Mouse (Mus musculus): ENCODE measurements at regions not wholly inside any gene's neighbourhood (a gene's known extent, or its start where the extent isn't known, plus 50 kb on each side); places are given as distances from the start of the nearest gene placed in this dataset.
A peak's percentile ranks its signal among the peaks of the same experiment; 100 is the strongest.

DNA sequence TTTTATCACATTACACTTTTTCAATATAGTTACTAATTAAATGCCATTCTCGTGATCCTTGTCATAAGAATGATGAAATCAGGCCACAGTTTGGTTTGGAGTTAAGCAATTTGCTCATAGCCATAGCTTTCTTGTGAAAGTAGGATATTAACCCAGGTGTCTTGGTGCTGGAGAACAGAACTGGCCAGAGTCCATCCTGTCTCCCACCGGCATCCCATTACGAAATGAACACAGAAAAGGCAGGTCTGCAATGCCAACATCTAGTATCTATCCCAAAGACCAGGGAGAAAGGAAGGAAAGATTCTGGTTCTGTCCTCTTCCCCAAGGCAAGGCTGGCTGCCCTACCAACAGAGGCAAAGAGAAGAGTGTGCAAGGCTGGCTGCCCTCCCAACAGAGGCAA, 61.6 kb upstream of the Avpr1a start:
- no peak for DNase-seq (ENCODE audit: low spot score in 2 of 2)

DNA sequence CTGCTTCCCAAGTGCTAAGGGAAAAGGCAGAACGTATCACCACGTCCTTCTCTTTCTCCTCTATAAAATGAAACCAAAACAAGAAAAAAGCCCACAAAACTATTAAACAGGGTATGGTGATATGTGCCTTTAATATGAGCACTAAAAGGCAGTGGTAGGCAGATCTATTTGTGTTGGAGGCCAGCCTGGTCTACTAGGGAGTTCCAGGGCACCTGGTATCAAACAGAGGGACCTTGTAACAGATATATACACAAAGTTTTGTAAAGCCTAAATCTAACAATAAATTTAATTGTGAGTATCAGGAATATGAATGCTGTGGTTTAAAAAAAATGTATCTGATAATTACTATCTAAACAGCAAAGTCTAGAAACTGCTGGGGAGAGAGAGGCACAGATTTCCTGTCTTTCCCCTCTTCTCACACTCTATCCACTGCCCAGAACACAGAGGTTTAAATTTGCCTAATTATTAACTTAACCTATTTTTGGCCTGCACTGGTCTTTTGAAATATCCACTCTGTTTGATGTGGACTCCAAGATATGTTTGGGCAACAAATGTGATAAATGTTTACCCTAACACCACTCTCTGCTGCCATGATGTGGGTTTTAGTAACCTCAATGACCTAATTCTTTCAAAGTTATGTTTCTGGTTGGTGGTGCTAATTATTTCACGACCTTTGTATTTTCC, 68.5 kb upstream of the Avpr1a start:
- no peak for DNase-seq (ENCODE audit: low spot score in 2 of 2)

DNA sequence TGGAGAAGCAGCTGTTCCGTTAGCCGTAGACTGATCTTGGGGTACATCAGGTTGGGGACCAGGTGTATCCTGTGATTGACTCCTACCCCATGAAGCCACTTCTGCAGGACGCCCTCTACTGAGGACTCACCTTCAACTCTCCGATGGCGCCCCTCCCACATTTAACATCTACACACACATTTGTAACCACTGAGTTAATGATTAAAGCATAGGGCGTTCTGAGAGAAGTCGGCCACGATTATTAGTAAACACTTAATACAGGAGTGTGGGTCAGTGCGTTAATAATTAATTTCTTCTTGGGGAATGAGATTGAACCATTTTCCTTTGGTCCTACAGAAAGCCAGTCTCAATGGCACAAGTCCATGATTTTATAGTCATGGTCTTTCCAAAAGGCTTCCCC, 105.0 kb upstream of the Avpr1a start:
- no peak for DNase-seq (ENCODE audit: low spot score in 2 of 2)

DNA sequence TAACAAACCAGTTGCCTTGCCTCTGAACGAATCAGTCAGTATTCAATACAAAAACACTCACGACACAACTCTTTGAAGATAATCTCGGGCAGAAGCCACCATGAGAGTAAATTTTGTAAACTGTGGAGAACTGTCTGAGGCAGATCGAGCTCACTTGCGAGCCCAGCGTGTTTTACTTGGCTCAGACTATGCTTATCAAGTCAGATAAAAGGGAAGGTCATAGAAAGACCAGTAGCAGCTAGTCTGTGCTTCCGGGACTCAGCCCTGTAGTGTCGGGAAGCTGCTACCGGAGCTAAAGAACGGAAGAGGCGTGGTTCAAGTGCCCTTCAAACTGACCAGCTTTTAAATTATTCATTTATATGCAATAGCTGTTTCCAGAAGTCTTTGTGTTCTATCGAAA, 105.9 kb upstream of the Avpr1a start:
- DNase-seq (ENCODE audit: low spot score in 2 of 2), result no peak

DNA sequence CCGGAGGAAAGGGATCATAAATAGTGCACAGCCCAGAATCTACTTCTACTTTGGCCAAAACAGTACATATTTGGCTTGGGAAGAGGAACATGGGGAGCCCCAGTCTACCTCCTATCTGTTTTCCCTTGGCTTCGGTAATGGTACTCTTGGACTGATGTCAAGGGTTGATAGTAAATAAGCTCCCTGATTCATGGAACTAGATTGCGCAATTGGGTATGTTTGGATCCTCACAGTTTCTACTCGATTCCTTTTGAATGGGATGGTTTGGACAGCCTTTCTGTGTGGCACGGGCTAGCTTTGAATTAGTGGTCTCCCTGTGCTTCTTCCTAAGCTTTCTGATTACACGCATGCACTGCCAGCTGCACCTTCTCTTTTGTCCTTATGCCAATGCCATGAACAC, 121.4 kb upstream of the Avpr1a start:
- peak; percentile 29 to 46 for DNase-seq (ENCODE audit: low spot score in 2 of 2)

DNA sequence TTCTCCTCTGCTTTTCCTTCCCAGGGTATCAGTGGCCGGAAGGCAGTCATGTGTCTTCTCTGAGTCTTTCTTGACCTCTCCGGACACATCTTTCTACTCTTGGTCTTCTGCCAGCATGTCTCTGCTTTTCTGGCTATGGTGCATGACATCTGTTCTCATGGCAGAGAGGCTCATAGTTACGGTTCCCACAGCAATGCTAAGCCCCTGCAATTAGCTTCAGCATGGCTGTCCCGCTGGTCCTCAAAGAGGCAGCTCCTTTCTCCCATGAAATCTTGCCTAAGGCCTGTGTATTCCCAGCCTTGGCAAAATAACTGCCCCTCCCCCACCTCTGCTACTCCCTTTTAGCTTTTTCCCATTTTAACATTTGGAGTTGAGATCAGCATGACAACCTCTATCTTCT, 129.4 kb upstream of the Avpr1a start:
- peak; percentile 59 to 60 for DNase-seq (ENCODE audit: low spot score in 2 of 2)

DNA sequence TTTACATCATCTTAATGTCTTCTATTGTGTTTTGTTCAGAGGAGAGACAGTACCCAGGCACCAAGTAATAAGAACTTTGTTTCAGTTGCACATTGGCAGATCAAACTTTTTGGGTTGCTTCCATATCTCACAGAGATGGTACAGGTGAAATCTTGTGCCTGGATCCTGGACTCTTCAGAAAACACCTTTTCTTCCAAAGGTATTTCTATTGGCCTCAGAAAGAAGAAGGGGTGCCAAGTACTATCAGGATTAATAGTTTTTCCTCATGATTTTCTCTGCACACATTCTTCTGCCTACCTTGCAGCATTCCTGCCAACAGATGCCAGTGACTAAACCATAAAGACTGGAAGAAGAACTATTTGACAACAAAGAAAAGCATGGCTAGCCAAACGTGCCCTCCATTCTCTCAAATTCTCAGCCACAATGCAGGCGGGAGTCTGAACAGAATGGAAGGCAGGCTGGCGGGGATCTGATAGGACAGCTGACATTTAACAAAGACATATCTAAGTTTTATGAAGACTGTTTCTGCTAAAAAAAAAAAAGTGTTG, 137.6 kb upstream of the Avpr1a start:
- DNase-seq (ENCODE audit: low spot score in 2 of 2), result no peak

DNA sequence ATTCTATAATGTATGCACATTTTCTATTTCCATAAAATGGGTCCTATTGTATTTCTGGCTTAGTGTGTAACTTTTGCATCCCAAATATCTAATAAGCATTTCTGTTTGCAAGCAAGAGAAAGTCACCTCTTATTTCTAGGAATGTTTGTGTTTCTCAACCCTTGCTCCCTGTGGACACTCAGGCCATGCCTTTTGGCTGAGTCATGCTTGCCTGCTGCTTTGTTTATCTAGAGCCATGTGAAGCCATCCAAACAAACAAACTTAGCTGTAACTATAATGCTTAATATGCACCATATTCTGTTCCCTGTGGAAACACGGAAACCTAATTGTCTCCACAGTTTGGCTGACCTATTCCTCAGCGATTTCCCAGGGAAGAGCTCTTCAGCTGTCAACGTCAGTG, 139.6 kb upstream of the Avpr1a start:
- peak; percentile 16 to 37 for DNase-seq (ENCODE audit: low spot score in 2 of 2)

DNA sequence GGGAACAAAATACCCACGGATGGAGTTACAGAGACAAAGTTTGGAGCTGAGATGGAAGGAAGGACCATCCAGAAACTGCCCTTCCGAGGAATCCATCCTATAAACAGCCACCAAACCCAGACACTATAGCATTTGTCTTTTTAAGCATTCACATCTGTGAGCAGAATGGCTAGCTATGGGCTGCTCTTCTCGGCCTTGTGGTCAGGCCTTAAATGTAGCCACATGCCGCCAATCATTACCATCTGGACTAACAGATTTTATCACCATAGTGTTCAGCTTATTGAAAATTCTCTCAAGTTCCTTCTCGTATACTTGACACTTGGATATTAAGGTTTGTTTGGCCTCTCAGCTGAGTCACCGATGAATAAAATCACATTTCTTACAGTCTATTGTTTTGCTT, 146.0 kb upstream of the Avpr1a start:
- DNase-seq (ENCODE audit: low spot score in 2 of 2), result no peak

DNA sequence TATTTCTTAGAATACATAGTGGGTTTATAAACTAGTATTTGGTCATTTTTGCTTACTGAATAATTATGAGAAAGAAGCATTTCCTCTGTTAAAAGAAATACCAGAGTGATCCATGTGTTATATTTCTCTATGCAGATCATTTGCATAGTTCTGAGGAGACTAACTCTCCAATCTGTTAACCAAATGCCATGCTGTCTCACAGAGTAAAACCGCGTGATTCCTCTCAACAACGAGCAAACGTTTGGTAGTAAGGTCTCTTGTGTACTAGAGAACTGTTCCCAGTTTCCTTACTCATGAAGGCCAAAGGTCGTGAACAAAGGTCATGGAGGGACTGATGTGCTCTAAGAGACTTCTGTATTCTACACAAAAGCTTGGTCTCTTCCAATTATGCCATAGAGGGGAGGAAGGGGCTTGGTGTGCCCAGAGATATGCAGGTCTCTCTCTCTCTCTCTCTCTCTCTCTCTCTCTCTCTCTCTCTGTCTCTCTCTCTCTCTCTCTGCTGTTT, 152.3 kb upstream of the Avpr1a start:
- DNase-seq (ENCODE audit: low spot score in 2 of 2), result no peak

DNA sequence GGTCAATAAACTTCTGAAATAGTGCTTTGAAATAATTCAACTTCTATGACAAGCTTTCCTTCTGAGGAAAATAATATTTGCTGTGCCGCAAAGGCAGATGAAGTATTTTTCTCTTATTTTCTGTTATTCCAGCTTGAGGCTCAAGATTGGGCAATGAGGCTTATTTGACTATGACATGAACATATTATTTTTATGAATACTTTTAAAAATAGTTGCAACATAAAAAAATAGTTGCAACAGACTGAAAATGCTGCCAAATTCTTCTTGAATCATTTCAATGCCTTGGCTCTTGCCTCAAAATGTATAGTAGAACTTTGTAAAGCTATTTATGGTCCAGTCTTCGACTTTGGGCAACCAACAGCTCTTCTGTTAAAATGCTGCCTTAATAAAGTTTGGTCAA, 156.7 kb upstream of the Avpr1a start:
- DNase-seq (ENCODE audit: low spot score in 2 of 2), result no peak

DNA sequence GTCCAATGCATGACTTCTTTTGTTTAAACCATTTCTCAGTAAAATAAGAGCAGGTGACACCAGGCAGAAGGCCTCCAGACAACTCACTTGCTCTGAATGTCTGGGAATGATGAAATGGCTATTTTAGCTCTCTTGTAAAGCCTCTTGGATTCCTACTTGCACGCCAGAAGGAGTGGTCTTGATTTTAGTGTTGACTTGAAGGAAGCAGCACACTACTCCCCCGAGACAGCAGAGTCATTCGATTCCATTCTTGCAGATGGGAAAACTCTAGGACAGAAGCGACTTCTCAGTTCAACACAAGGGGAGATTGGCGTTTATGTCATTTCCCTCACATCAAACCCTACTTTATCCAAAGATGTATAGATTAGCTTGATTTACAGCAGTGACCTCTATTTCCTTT, 157.2 kb upstream of the Avpr1a start:
- peak; percentile 46 to 50 for DNase-seq (ENCODE audit: low spot score in 2 of 2)

DNA sequence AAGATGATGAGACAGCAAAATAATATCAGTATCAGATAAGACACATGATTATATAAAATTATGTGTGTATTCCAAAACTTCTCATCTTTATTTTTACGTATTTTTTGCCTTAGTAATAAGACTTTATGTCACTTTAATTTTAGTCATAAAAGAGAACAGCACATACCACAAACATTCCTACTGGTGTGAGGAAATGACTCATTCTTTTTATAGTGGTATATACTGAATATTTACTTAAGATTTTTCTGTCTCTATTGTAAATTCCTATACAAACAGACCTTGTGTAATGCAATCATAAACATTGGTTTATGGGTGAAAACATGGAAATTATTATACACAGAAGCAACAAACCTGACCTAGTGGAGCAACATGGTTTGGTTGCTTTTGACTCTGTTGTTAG, 173.4 kb upstream of the Avpr1a start:
- no peak for DNase-seq (ENCODE audit: low spot score in 2 of 2)

DNA sequence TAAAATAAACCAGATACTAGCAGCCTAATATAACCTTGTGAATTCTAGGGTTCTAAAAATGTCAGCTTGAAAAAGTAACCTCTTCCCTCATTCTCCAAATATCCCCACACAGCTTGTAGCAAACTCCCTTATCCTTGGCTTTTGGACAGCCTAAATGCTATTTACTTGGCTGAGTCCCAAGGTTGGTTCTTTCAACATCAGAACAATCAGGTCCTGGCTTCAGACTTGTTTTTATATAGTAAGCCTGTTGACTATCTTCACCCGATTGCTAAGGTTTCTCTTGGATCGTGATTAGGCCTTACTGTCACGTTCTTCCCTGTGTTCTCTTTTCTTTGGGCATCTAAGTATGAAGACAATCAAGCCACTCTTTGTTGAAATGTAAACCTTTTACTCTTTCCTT, 174.1 kb upstream of the Avpr1a start:
- DNase-seq (ENCODE audit: low spot score in 2 of 2), result no peak

DNA sequence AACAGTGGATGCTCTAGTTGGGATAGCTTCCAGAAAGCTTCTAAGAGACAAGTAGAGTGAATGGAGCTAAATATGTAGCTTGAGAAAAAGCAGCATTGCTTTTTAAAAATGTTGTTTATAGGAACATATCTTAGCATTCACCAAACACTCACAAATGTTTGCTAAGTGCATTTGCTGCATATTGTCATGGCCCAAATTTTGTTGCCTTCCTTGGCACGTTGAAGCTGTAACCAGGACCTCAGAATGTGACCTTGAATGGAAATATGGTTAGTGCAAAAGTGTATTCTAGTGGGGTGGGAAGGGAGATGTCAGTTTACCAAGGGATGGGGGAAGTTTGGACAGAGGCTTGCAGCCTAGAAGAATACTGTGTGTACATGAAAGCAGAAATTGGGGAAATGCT, 166.9 kb upstream of the Rxylt1 start:
- no peak for DNase-seq (ENCODE audit: low spot score in 2 of 2)

DNA sequence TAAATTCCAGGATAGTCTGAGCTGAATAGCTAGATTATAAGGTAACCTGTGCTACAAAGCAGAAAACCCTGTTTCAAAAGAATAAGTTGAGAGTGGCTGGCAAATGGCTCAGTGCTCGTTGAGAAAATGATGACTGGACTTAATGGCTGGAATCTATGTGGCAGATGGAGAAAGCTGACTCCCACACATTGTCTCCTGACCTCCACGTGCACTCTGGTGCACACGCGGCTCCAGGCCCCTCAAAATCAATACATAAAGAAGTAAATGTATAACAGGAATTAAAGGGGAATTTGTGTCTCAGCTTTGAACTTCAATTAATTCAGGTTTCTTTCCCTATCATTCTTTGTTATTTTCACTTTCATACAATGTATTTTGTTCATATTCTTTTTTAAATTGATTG, 162.2 kb upstream of the Rxylt1 start:
- DNase-seq (ENCODE audit: low spot score in 2 of 2), result no peak

DNA sequence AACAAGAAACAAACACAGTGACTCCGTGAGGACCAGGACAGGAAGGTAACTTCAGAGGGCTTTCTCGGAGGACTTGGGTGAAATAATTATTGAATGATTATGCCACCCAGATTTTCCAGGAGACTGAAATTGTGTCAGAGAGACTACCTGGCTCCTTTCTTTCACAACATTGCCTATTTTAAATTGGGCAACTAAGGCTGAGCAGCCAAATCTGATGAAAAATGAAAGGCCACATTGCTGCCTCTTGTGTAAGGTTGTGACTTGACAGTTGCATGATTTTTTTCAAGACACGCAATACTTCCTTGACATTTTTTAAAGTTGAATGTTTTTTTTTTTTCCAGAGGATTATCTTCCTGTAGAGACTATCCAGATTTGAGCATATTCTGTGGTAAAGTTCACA, 161.5 kb upstream of the Rxylt1 start:
- no peak for DNase-seq (ENCODE audit: low spot score in 2 of 2)

DNA sequence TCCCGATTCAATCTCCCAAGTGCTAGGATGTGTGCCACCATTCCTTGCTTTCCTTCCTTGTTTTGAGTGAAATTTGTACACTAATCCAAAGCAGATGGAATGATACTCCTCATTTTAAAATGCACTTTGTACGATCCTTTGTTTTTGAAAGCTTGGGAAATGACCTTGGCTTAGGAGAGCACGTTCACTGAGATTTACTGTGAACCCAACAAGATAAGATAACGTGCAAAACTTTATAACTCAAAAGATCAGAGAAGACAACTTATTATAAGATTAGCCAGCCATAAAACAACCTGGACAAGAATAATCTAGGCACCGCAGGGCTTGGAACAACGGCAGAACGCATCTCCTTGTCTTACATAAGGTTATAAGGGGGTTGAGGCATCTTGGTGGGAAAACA, 134.6 kb upstream of the Rxylt1 start:
- no peak for DNase-seq (ENCODE audit: low spot score in 2 of 2)

DNA sequence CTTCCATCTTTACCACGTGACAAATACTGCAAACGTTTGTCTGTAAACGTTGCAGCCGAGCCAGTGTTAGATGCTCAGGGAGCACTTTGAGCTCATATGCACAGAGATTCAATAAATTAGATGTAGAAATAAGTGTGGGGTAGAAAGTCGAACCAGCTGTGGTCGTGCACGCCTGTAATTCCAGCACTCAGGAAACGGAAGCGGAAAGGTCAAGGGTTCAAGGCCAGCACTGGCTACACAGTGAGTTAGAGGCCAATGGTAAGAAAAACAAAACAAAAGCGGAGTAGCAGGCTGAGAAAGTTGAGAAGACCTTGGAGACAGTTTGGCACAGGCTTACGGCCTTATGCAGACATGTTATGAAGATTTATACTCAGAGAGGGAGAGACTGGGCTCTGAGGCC, 133.6 kb upstream of the Rxylt1 start:
- DNase-seq (ENCODE audit: low spot score in 2 of 2), result peak in 1 of 2 experiments; percentile 2

DNA sequence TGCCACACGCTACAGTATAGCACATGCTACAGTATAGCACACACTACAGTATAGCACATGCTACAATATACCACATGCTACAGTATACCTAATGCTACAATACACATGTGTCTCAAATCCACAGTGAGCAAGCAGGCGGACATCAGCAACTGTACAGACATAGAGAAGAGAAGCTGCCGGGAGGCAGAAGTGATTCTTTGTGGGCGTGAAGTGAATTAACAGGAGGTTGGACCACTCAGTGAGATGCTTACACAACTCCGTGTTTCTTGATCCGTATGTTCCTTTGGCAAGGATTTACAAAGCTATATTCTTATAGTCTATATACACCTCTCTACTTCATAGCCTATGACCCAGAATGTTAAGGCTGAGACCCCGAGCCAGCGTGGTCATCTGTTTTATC, 128.5 kb upstream of the Rxylt1 start:
- no peak for DNase-seq (ENCODE audit: low spot score in 2 of 2)

DNA sequence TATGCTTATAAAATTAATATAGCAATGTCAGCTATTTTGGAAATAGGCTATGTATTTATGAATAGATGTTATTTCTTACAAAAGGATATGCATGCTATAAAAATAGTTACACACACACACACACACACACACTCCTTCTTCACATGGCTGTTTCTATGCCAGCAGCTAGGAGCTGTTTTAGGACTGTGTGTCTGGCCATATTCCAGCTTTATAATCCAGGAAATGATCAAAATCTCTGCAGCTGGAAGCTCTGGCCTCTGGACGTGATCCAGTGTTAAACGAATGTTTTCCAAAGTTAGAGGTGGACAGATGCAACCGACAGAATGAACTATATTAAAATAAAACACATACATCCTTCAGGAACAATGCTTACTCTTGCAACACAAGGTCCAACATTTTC, 125.9 kb upstream of the Rxylt1 start:
- DNase-seq (ENCODE audit: low spot score in 2 of 2), result no peak

DNA sequence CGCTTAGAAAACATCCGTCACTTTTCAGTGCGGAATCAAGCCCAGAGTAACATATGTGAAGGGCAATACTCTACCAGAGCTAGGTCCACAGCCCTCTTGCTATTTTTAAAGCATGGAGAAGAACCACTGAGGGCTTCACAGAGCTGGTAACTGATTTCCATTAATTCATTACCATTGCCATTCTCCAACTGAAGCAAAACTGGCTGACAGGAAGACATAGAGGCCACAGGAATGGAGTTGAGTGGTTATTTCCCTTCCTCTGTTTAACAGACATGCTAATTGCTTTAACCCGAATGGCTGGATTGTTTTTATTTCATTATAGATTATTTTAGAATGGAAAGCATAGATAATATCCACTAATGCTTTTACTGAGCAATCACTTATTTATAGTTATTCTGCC, 120.4 kb upstream of the Rxylt1 start:
- DNase-seq (ENCODE audit: low spot score in 2 of 2), result no peak

DNA sequence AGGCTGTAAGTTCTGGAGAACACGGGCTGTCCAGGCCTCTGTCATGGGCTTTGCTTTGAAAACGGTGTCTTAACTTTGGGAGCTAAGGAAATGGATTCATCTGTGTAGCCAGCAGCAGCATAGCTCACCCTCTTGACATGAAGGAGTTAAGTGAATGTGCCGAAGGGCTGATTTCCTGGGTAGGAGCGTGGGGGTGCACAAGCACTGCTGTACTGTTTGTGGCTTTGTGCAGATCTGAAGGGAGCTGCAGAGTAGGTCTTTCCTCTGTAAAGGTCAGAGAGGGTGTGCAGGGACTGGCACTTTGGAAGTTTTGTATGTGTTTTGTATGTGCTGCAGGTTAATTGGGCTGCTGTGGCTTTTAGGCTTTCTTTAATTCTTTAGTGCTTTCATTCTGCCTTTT, 102.6 kb upstream of the Rxylt1 start:
- no peak for DNase-seq (ENCODE audit: low spot score in 2 of 2)

DNA sequence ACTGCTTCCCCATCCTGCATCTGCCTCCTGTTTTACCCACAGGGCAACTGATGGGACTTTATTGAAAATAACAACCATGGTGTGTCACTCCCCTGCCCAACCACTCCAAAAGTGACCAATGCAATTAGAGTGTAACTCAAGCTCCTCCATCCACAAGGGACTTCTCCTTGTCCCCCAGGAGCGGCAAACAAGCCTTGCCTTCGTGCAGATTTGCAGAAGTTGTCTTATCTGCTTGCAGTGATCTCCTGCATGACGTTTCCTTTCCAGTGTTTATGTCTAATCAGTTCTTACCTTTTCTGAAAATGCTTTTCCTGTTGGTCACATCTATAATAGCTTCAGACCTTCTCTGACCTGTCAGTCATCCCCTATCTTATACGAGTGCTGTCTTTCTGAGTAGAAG, 100.5 kb upstream of the Rxylt1 start:
- no peak for DNase-seq (ENCODE audit: low spot score in 2 of 2)
